Mouse (Mus musculus): ENCODE data around the gene Dab1. TPM values are rescaled to one million over a fixed set of nuclear protein-coding genes. Genes with fewer than 3 reads are reported as not detected.

Dab1 gene
- total RNA-seq, 2 experiments from 2014 or later = 117 to 119 TPM

GRCm38 (mm10) chr4:104218765-104219164 lies 599.6 kb downstream of the Dab1 start:
- DNase-seq (ENCODE audit: low spot score in 2 of 2) = no peak

DNA sequence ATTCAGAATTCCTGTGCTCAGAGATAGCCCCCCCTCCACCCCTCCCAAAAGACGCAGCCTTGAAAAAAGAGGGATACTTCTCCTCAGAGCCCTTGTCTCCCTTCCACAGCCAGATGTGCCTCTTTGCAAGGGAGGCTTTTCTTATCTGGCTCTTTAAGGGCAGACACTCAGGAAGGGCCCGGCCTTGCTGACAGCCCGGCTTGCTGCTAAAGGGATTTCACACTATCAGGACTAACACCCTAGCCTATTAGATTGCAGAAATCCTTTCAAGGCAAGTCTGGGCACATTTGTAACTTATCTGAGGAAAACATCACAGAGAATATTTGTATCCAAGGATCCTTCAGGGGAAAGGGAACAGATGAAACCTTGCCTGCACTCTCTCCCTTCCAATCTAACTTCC lies 600.9 kb downstream of the Dab1 start:
- no peak for DNase-seq (ENCODE audit: low spot score in 2 of 2)

DNA sequence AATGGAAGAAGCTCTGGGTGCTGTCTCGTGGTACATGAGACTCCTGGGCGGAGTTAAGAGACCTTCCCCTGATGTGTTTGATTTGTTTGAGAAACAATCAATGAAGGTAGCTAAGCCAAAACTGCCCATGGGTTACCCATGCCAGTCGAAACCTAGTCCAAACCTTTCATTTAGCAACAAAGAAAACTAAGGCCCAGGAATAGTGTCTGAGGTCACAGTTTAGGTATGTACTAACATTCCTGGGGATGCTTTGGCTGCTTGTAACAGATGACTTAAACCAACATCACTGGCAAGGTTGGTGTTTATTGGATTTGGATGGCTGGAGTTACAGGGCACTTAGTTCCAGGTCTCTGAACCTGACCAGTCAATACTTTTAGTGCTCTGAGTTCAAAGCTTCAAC lies 610.1 kb downstream of the Dab1 start:
- DNase-seq (ENCODE audit: low spot score in 2 of 2) = no peak

DNA sequence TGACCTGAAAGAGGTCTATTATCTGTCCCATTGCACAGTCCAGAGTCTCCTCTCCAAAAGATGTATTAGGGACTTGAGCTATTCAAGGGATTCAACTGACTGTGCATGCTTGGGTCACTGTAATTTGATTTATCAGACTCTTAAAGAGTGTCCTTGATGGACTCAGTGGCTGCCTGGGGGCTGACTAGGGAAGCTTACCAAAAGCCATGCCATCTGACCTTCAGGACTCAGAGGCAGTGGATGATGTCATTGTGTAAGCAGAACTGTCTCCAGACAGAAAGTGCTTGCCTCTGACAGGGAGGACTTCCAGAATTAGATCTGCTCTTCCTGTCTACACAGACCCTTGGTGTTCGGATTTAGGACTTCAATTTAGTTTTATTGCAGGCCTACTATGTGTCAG lies 627.3 kb downstream of the Dab1 start:
- DNase-seq (ENCODE audit: low spot score in 2 of 2) = no peak

DNA sequence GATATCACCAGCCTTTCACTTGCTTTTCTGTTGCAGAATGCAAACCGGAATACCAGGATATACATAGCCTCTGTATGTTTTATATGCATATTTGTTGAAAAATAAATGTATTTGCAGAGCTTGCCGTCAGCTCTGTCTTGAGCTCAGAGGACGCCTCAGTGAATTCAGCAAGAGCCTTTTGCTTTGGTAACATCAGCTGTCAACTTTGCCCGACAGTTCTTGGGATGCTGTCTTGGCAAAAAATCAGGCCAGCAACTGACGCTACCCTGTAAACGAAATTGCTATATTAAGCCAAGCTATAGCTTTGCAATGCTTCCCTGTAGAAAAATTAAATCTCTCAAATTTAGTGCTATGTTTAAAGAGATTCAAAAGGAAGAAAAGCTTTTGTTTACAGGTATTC lies 630.3 kb downstream of the Dab1 start:
- no peak for DNase-seq (ENCODE audit: low spot score in 2 of 2)

DNA sequence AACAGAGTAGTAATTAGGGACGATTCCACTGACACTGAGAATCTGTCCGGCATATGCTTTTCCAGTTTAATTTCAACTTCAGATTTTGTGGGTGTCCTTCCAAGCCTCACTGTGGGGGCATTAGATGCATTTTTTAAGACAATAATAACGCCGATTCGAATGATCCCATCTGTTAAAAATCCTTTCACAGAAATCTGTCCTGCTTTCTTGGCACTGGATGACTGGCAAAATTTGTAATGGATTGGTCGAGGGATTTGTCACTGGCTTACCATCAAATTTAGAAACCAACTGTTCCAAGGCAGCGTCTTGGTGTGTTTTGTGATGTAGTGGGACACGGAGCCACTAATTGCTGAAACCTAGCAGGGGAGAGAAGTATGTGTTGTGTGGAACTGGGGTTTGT lies 638.6 kb downstream of the Dab1 start:
- no peak for DNase-seq (ENCODE audit: low spot score in 2 of 2)

GRCm38 (mm10) chr4:104269422-104270172 lies 650.4 kb downstream of the Dab1 start:
- no peak for DNase-seq (ENCODE audit: low spot score in 2 of 2)

GRCm38 (mm10) chr4:104270173-104270557 lies 651.0 kb downstream of the Dab1 start:
- no peak for DNase-seq (ENCODE audit: low spot score in 2 of 2)

- peak; percentile 43 to 47 for DNase-seq (ENCODE audit: low spot score in 2 of 2)
Observed at GRCm38 (mm10) chr4:104275260-104275659, 656.1 kb downstream of the Dab1 start.

DNA sequence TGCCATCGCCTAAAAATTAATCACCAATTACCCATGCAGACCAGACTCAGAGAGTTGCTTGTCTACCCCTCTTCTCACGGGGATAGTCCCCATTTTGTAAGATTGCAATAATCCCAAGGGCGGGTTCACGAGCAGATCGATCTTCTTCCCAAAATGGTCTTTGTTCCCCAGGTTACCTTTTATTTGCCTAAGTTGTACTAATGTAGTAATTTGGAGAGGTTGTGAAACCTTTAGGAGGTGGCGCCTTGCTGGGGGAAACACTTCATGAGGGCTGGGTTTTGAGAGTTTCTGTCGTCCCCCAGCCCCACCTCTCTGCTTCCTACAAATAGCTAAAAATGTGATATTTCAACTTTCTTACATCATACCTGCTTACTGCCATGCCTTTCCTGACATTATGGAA lies 657.8 kb downstream of the Dab1 start:
- no peak for DNase-seq (ENCODE audit: low spot score in 2 of 2)

- no peak for DNase-seq (ENCODE audit: low spot score in 2 of 2)
Observed at GRCm38 (mm10) chr4:104281518-104281917, 662.4 kb downstream of the Dab1 start.

DNA sequence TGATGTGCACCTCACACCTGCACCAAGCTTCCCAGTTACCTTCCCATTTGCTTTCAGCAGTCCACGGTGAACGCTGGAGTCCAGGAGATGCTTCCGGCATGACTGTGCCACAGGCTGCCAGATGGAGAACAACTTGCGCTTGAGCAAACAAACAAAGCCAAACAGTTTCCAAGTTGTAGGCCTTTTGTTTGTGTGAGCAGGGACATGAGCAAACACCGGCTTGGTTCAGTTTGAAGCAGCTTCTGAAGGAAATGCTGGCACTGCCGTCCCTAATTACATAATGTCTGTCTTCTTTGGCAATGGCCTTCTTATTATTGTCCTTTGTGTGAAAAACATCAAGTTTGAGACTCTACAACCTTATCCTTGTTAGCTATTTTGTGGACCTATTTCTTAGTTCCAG lies 664.7 kb downstream of the Dab1 start:
- DNase-seq (ENCODE audit: low spot score in 2 of 2) = no peak

- no peak for DNase-seq (ENCODE audit: low spot score in 2 of 2)
Observed at GRCm38 (mm10) chr4:104288401-104288800, 669.2 kb downstream of the Dab1 start.

DNA sequence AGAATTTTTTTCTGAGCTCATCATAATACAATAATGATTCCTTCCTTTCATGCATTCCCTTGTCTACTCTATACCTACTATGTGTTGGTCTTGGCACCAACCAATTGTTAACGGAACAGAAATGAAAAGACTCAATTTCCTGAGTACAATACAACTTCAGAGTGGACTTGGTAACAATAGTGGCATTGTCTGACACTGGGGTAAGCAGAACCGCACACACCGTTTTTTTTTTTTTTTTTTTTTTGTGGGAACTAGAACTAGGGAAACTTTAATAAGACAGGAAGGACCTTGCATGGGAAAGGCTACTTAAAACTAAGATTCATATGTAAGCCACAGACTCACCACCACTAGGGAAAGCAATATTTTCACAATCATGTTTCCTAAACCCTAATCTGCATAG lies 682.6 kb downstream of the Dab1 start:
- no peak for DNase-seq (ENCODE audit: low spot score in 2 of 2)

DNA sequence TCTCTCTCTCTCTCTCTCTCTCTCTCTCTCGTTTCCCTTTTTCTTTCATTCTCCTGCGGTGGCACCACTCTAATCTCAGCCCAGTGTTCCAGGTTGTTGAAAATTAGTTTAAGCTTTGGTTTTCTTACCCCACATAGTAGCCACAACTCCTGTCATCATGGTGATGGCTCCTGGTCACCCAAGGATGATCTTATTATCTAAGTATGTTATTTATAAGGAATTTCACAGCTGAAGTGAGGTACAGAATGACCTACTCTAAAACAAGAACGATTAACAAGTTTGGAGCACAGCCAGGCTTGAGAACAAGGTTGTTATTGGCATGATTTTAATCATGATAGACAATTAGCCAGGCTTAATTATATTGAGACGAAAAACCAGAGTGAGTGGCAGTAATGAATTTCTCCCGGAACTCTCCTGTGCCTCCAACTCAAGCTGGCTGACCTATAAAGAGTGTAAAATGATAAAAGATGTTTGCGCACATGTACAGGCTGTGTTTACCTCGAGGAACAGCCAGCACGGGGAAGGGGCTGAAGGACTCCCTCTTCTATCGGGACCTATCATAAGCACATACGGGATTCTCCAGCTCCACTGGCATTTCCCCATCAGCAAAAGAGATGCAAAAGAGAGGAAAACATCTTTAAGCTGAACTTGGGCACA lies 684.0 kb downstream of the Dab1 start:
- DNase-seq (ENCODE audit: low spot score in 2 of 2) = no peak

DNA sequence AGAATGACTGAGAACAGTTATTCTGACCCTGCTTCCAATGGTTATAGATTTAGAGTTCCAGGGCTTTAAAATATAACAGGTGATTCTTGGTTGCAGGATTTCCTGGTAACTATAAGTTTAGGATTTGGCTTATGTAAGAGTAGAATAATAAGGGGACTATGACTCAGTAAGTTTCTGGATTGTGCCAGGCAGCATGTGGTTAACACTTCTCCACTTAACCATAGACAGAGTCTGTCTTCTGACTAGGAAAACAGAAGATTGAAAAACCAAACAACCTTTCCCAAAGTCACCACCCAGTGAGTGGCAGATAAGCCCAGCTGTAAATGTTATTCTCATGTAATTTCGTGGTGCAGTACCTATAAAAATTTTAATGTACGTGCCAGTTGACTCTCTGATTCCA lies 688.6 kb downstream of the Dab1 start:
- DNase-seq (ENCODE audit: low spot score in 2 of 2) = no peak

GRCm38 (mm10) chr4:104326221-104326620 lies 707.1 kb downstream of the Dab1 start:
- DNase-seq (ENCODE audit: low spot score in 2 of 2) = no peak

DNA sequence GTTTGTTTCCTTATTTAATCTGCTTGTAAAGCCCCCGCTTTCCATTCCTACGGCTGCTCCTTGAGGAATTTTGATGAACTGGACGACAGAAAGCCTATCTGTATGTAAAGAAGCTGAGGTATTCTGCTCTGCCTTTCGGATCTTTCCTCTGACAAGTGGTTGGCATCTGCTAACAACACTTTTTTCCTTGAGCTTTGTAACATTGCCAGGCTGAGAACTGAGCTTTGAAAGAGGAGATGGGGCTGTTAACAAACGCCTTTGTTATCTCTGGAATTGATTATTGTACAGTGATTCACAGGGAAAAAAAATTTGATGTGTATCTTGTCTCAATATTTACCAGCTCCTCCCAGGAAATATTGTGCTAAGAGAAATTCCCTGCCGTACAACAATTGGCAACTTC lies 712.7 kb downstream of the Dab1 start:
- no peak for DNase-seq (ENCODE audit: low spot score in 2 of 2)

GRCm38 (mm10) chr4:104332399-104332798 lies 713.2 kb downstream of the Dab1 start:
- no peak for DNase-seq (ENCODE audit: low spot score in 2 of 2)

DNA sequence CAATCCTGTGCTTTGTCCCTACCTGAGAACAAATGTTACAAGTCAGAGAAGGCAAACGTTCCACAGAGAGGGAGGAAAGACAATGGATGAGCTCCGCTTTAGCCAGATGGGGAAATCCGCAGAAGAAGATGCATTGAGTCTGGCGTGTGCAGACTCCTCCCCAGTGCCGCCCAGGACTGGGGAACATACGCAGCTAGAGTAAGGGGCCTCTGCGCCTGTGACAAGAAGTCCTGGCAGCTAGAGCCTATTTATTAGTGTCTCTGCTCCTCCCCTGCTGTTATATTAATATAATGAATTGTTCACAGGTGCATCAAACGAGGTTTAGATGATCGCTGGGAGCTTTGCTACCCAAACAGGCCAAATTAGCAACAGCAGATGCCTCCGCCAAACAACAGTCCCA lies 718.1 kb downstream of the Dab1 start:
- DNase-seq (ENCODE audit: low spot score in 2 of 2) = no peak

DNA sequence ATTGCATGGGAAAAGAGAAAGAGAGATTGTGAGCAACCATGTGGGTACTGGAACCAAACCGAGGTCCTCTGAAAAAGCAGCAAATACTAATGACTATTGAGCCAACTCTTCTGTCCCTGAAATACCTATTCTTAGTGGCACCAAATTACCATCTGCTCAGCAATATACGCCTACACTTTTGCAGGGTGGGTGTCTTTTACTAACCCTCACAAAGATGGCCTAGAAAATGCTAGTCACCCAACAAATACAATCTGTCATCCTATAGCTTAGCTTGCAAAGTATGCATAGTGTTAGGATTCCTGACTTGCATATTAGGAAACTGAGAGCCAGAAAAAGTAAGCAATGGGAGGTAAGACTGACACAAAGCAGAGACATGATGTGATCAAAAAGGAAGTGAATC lies 719.2 kb downstream of the Dab1 start:
- DNase-seq (ENCODE audit: low spot score in 2 of 2) = peak in 1 of 2 experiments; percentile 42

DNA sequence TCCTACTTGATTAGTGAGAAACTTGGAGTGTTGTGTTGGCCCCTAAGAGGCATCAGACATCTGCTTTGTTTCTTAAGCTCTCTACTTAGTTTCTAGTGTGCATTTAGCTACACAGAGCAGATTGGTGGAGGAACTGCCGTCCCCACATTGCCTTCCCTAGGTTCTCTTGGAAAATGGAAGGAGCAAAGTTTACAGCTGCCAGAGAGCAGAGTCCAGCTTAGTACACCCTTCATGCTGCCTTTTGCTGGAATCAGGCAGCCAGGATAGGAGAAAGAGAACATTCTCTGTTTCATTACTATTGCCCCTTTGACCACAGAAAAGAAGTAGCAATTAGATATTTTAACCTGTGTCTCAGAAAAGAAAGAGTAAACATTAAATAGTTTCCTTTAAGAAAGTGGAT lies 742.2 kb downstream of the Dab1 start:
- DNase-seq (ENCODE audit: low spot score in 2 of 2) = no peak

- peak in 1 of 2 experiments; percentile 5 for DNase-seq (ENCODE audit: low spot score in 2 of 2)
Observed at GRCm38 (mm10) chr4:104366491-104366890, 747.3 kb downstream of the Dab1 start.
